Mouse (Mus musculus) lung, postnatal 10 days (tissue): ENCODE measurements around the gene Gapvd1.
"Not testable (repeated sequence)": the region's sequence is repeated elsewhere in the genome, so short reads cannot be mapped to it uniquely, and the experiment has no call there.

Experiments
- DNase-seq: peaks from one replicate; pipeline ENCODE4 v3.0.0; 2021

Gapvd1 gene

DNA sequence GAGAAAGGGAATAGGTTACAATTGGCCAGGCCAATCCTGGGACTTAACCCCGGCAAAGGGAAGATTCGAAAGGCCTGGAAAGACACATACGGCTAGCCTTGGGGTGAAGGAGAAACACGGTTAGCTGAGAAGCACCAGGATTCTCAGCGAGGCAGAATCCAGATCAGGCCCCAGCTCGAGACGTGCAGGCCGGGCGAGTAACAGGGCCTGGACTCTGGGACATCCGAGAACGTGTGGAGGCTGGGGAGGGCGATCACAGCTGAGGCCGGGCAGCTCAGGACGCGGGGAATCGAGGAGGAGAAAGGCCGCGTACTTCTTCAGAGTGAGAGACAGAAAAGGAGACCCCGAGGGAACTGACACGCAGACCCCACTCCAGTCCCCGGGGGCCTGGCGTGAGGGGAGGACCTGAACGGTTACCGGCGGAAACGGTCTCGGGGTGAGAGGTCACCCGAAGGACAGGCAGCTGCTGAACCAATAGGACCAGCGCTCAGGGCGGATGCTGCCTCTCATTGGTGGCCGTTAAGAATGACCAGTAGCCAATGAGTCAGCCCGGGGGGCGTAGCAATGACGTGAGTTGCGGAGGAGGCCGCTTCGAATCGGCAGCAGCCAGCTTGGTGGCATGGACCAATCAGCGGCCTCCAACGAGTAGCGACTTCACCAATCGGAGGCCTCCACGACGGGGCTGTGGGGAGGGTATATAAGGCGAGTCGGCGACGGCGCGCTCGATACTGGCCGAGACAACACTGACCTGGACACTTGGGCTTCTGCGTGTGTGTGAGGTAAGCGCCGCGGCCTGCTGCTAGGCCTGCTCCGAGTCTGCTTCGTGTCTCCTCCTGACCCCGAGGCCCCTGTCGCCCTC is 16.6 kb upstream of the Gapvd1 start, which contains the start of gene Hspa5:
Gene Hspa5, plus strand, starts transcription at position 603 of the 859 bp plus-strand sequence.
- peak; percentile 100 for DNase-seq

GRCm38 (mm10) chr2:34770951-34771350 is 15.9 kb upstream of the Gapvd1 start:
- DNase-seq = no peak

GRCm38 (mm10) chr2:34770049-34770448 is 15.0 kb upstream of the Gapvd1 start:
- no peak for DNase-seq

GRCm38 (mm10) chr2:34764801-34765200 is 9.8 kb upstream of the Gapvd1 start:
- DNase-seq = no peak

GRCm38 (mm10) chr2:34762872-34763271 is 7.8 kb upstream of the Gapvd1 start:
- no peak for DNase-seq

DNA sequence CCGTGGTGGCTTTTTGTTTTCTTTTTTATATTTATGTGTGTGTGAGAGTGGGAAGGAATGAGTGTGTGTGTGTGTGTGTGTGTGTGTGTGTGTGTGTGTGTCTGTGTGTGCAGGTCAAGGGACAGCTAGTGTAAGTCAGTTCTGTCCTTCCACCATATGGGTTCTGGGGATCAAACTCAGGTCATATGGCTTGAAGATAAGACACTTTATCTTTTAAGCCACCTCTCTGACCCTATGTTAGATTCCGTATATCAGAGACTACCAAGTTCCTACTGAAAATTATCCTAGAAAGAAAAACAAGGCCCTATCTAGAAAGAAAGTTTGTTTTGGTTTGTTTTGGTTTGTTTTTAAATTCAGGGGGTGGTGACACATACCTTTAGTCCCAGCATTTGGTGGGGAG is 7.1 kb upstream of the Gapvd1 start:
- DNase-seq = no peak

DNA sequence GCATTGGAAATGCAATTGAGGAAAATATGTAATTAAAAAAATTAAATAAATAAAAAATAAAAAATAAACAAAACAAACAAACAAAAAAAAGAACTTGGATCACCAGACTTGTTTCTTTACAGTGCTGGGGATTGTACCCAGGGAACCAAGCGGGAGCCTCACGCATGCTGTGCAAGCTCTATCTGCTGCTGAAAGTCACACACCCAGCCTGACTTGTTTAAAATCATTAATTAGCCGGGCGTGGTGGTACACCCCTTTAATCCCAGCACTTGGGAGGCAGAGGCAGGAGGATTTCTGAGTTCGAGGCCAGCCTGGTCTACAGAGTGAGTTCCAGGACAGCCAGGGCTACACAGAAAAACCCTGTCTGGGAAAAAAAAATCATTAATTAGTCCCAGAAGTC is 6.2 kb upstream of the Gapvd1 start:
- not testable (repeated sequence) for DNase-seq

DNA sequence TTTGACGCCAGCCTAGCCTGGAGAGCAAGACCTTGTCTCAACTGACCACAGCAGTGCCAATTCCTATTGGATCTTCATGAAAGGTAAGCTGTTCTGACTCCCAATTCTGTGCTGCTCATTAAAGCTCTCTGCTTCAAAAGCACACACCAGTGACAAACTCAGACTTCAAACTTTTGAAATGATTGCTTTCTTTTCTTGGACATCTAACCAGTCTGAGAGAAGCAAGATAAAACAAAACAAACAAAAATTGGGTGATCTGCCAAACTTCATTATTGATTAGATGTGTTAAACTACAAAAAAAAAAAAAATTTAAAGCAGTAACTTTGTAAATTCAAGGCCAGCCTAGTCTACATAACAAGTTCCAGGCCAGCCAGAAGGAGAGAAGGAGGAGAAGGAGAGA is 2.3 kb upstream of the Gapvd1 start:
- no peak for DNase-seq

DNA sequence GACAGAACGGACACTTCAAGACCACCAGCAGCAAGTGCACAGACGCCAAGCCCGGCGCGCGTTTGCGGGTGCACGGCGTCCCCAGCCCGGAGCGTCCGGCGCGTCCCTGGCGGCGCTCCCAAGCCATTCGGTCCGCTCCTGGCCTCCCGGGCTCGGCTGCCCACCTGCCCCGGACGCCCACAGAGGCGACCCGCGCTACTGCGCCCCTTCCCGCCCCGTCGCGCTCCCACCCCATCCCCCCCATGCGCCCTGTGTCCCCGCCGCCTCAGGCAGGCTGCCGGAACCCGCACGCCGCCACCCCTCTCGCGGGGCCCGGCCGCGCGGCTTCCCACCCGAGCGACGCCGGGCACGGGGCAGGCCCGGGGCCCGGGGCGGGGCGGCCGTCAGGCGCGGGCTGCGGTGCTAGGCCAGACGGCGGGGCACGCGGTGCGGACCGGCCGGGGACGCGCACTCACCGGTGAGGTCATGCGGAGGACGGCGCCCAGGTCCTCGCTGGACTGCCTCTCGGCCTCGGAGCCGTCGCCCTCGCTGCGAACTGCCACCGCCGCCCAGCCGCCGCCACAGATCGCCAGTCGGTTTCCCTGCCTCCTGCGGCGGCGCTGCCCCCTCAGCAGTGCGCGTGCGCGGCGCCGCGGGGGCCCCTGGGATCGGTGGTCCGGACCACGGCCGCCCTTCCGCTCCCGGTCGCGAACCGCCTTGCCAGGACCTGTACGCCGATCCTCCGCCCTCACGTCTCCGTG is 1.1 kb downstream of the Gapvd1 start:
- peak; percentile 91 for DNase-seq

DNA sequence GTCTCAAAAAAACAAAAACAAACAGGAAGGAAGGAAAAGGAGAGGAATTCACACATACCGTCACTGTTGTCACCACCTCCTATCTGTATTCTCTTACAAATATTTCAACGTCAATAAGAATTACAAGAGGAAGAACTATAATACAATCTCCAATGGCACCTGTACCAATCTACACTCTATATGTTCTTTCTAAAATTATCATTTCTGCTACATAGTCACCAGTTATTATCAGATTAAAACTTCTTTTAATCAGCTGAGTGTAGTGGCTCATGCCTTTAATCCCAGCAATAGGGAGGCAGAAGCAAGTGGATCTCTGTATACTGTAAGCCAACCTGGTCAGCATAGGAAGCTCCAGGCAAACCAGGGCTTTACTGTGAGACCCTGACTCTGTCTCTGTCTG is 4.8 kb downstream of the Gapvd1 start:
- no peak for DNase-seq

- no peak for DNase-seq
These were observed 6.6 kb downstream of the Gapvd1 start for GRCm38 (mm10) chr2:34748479-34748878.

DNA sequence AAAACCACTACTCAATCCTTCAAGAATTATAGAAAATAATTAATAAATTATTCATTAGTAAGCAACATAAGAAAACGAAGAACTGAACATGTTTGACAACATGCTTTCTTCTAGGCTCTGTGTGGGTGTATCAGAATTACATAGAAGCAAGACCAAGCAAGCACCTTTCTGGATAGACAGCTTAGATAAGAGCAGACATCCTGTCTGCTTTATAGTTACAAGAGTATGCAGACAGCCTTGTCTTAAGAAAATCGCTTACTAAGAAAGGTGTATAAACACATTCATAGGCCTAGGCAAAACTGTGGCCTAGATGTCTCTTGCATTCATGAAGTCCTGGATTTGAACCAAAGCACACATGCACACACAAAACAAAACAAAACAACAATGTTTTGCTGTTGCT is 9.4 kb downstream of the Gapvd1 start:
- no peak for DNase-seq

GRCm38 (mm10) chr2:34744476-34744875 is 10.6 kb downstream of the Gapvd1 start:
- DNase-seq = no peak

DNA sequence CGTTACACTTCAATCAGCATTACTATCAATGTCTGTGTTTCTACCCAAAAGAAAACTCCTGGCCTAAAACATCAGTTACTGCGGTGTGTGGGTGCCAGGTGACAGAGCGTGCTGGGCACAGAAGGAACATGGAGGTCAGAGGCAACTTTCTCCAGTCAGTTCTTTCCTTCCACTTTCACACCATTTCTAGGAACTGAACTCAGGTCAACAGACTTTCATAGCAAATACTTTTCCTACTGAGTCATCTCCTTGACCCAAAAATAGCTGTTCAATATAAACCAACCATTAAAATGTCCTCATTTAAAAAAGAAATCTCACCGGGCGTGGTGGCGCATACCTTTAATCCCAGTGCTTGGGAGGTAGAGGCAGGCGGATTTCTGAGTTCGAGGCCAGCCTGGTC is 12.4 kb downstream of the Gapvd1 start:
- no peak for DNase-seq

DNA sequence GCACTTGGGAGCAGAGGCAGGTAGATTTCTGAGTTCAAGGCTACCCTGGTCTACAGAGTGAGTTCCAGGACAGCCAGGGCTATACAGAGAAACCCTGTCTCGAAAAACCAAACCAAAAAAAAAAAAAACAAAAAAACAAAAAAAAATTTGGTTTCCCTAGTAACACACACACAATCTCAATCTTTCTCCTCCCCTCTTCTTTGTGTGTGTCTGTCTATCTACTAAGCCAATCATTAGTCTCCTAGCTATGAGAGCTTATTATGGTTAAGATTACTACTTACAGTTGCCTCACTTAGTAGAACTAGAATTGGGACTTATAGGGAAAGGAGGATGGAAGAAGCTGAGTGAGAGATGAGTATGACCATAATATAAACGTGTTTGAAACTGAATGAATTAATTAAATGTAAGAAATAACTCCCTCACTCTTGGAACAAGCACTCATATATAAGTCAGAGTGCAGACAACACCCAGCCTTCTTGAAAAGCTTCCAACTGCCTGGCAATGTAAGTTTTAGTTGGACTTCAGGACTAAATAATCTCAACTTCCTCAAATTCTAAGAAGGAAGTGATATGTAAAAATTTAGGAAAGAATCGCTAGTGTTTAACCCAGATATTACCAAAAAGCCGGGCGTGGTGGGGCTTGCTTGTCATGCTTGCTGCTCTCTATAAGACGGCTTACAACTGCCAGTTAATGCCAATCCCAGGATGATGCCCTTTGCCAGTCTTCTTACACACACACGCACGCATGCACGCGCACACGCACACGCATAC is 13.5 kb downstream of the Gapvd1 start:
- DNase-seq = no peak

DNA sequence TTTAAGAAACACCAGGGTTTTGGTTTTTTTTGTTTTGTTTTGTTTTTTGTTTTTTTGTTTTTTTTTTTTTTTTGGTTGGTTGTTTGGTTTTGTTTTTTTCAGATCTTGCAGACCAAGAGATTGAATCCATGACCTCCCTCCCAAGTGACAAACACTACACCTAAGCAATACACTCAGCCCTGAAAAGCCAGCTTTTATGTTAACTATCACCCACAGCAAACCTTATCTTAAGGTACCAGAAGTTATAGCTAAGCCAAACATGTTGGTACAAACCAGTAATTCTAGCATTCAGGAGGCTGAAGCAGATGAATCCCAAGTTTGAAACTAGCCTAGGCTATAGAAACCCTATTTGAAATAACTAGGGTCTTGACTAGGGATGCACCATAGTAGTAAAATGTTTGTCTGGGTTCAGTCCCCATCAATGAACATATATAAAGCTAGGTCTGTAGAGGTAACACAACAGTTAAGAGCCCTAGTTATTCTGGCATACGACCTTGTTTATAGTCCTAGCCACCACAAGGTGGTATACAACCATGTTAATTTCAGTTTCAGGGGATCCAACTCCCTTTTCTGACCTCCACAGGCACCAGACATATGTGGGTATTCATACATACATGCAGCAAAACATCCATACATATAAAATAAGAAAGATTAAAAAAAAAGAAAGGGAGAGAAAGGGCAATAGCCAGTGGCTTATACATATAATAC is 15.2 kb downstream of the Gapvd1 start:
- no peak for DNase-seq

GRCm38 (mm10) chr2:34737911-34738310 is 17.1 kb downstream of the Gapvd1 start:
- DNase-seq = no peak

DNA sequence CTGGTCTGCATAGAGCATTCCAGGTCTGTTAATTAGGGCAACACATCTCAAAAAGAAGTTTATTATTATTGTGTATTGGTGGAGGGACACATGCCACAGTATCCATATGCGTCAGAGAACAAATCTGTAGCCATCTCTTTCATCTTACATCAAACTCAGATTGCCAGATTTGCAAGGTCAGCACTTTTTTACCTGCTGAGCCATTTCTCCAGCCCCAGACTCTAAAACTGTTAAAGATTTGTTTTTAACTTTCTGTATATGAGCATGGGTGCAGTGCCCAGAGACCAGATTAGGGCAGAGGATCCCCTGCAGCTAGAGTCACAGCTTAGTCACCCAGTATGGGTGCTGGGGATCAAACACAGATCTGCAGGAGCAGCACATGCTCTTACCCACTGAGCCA is 18.4 kb downstream of the Gapvd1 start:
- no peak for DNase-seq

- no peak for DNase-seq
These were observed 27.8 kb downstream of the Gapvd1 start for GRCm38 (mm10) chr2:34727045-34727728.

- DNase-seq = no peak
These were observed 29.8 kb downstream of the Gapvd1 start for GRCm38 (mm10) chr2:34725269-34725668.

DNA sequence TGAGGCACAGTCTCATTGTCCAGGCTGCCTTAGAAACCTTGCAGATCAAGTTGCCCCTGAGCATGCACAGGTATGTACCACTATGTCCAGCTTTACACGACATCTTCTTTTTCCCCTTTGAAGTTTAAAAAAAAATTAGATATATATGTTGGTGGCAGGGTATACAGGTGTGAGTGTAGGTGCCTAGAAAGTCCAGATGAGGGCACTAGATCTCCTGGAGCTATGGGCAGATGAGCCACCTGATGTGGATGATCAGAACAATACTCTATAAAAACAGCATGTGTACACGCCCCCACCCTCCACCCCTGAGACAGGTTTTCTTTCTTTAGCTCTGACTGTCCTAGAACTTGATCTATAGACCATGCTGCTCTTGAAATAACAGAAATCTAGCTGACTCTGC is 36.8 kb downstream of the Gapvd1 start:
- no peak for DNase-seq

- DNase-seq = no peak
These were observed 43.1 kb downstream of the Gapvd1 start for GRCm38 (mm10) chr2:34711904-34712303.
